Mouse (Mus musculus) brain, embryonic 14.5 days (tissue): ENCODE data around the gene Irs3.

Experiments
- CTCF ChIP-seq: fragments of 200-500 bp; IDR thresholded peaks from 2 replicates; pipeline ENCODE4 v1.5.1; 2012; ENCODE audit warnings: inconsistent platforms, mild to moderate bottlenecking, moderate library complexity, borderline replicate concordance; ENCODE audit not compliant: insufficient read depth, insufficient read length; ENCODE audit errors: extremely low read depth
- POLR2A ChIP-seq: fragments of 200-500 bp; IDR thresholded peaks from 2 replicates; pipeline ENCODE4 v1.6.1; 2012; ENCODE audit warnings: mild to moderate bottlenecking, inconsistent platforms, borderline replicate concordance; ENCODE audit not compliant: poor library complexity, insufficient read depth, insufficient read length, severe bottlenecking; ENCODE audit errors: extremely low read depth

DNA sequence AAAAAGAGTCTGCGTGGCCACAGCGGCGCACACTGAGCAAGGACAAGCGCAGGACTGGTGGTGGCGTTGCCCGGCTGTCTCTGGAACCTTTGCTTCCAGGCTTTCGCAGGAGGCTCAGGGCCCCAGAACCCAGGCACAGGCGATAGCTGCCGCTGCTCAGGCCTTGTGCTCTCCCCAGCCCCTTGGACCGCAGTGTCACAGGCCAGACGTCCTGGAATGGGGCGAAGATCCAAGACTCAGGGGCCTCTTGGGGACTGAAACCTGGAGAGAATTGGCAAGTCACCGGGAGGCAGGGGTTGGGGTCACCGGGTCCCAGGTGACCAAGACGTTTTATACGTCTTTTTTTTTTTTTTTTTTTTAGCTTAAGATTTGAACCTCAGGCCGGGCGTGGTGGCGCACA lies 1.0 kb downstream of the Irs3 start:
- TF ChIP-seq POLR2A (no peak), CTCF (no peak)
